8 mouse cellular contexts compared by ENCODE assay signal in the genomic region with DNA sequence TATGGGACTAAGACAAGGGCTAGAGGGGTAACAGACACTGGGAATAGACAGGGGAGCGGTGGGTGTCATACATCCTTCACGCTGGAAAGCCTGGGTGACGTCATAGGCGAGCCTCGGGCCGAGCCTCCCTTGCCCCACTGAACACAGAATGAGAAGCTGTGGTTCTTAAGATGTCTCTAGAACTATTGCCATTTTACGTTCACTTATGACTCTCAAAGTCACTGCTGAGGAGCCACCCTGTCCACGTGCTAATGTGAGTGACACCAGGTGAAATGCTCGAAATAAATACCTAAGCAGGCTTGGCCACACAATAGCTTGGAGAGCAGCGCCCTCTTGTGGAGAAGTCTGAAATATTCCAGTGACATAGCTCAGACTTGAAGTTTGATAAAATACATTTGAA. TPM values are rescaled to one million over a fixed set of nuclear protein-coding genes. Genes with fewer than 3 reads are reported as not detected.
DNase-seq lines count a peak whose midpoint lies in the region; ATAC-seq lines count a peak whose summit lies in the region.

No protein-coding gene starts in this region.

- intact Hi-C loops in gastrocnemius, postnatal 36 days (cut with DNase I): loop anchor here (2.0 kb wide), 1 partner anchor 263 kb away; no protein-coding TSS in a partner anchor
- intact Hi-C loops in left cerebral cortex, postnatal 14 days (cut with DNase I): loop anchor here (1.0 kb wide), 1 partner anchor 263 kb away; no protein-coding TSS in a partner anchor

- H3K9me3 ChIP-seq in intestine, embryonic 15.5 days: no peaks in the 10 kb centered on the region

- H3K27ac ChIP-seq in intestine, embryonic 15.5 days: no peak overlapping the region

- peak overlapping the region; percentile 67 for H3K4me2 ChIP-seq in intestine, embryonic 15.5 days (replicated peaks)

- peak; percentile 61 to 91 for DNase-seq in adrenal gland, adult (ENCODE audit: inconsistent age in 2 of 2, low spot score in 1 of 2)
- DNase-seq in embryo, embryonic 10 days (ENCODE audit: low spot score): peak; percentile 85
- peak; percentile 27 to 40 for DNase-seq in gastrocnemius, postnatal 36 days
- DNase-seq in left cerebral cortex, postnatal 14 days (ENCODE audit: low spot score in 2 of 2): peak; percentile 83 to 89
- DNase-seq in mesoderm, embryonic 11.5 days (ENCODE audit: low read depth, low spot score): peak; percentile 76
- DNase-seq in right cerebral cortex, postnatal 36 days (ENCODE audit: low spot score in 2 of 2): peak; percentile 56 to 60
- DNase-seq in yolk sac, embryonic 10.5 days (ENCODE audit: low spot score): peak; percentile 26

- no peaks in the 10 kb centered on the region for H3K27me3 ChIP-seq in intestine, embryonic 15.5 days (replicated peaks)

- no peaks in the 10 kb centered on the region for H3K4me1 ChIP-seq in intestine, embryonic 15.5 days (replicated peaks)

- peak overlapping the region; percentile 32; the same call in 1 of the 2 replicates for H3K9ac ChIP-seq in intestine, embryonic 15.5 days

- peak overlapping the region; percentile 29 for H3K4me3 ChIP-seq in intestine, embryonic 15.5 days (replicated peaks)

- 17% methylated on average over 10 of the region's 10 CpGs for WGBS in intestine, embryonic 15.5 days

- peak; percentile 77 for ATAC-seq in intestine, embryonic 15.5 days

- no peaks in the 10 kb centered on the region for H3K36me3 ChIP-seq in intestine, embryonic 15.5 days

RNA-seq across cellular contexts. Expression of a gene that starts 21.7 kb away (rescaled TPM):
- total RNA-seq in gastrocnemius, postnatal 36 days (2021): not detected
- 0.01 TPM in 2 replicates for polyA plus RNA-seq in intestine, embryonic 15.5 days (2015; fragmentation: Nextera tagmentation; extraction: Ambion mirVana)
- 1 to 10 TPM; 3.0 to 3.6 TPM for total RNA-seq in left cerebral cortex, postnatal 14 days (2021)

Comparison
In these comparisons a context has a peak if more than half of its experiments do, and no peak if none do; other contexts are left out.
1. DNase-seq: peak in every context shown above with its lines; median percentile 86 in left cerebral cortex, postnatal 14 days; 85 in embryo, embryonic 10 days; 76 in adrenal gland, adult; 76 in mesoderm, embryonic 11.5 days; 58 in right cerebral cortex, postnatal 36 days; 34 in gastrocnemius, postnatal 36 days; 26 in yolk sac, embryonic 10.5 days.